Mouse (Mus musculus): ENCODE measurements around the gene Oxsr1. TPM values are rescaled to one million over a fixed set of nuclear protein-coding genes. Genes with fewer than 3 reads are reported as not detected.

Gene Oxsr1
- polyA plus RNA-seq, 1 experiment, result 6.6 TPM

- H3K4me1 ChIP-seq (ENCODE audit: control insufficient read depth, insufficient read depth, low read length), result peaks cover 4% of the 10 kb centered on the region; the same call in 1 of the 2 replicates
- H3K36me3 ChIP-seq (ENCODE audit: control insufficient read depth, insufficient read depth, low read length), result no peaks in the 10 kb centered on the region
- no peaks in the 10 kb centered on the region for H3K27me3 ChIP-seq (ENCODE audit: control insufficient read depth, insufficient read depth, low read length)
- no peak overlapping the region for H3K27ac ChIP-seq (ENCODE audit: control insufficient read depth, insufficient read depth, low read depth, low read length)
- TF ChIP-seq POLR2A (IDR thresholded peaks at IDR 0.05; ENCODE audit: control insufficient read depth, low read depth, low read length) (no peak), CTCF (IDR thresholded peaks at IDR 0.05; ENCODE audit: control insufficient read depth, insufficient read depth, insufficient replicate concordance, low read depth, low read length) (no peak)
- no peak overlapping the region for H3K4me3 ChIP-seq (ENCODE audit: control insufficient read depth, low read depth, low read length)
Measured at GRCm38 (mm10) chr9:119346376-119346775, 24.1 kb upstream of the Oxsr1 start.

GRCm38 (mm10) chr9:119342728-119343127 is 20.5 kb upstream of the Oxsr1 start:
- Histone ChIP-seq H3K36me3 (ENCODE audit: control insufficient read depth, insufficient read depth, low read length) (no peaks in the 10 kb centered on the region), H3K4me1 (ENCODE audit: control insufficient read depth, insufficient read depth, low read length) (peaks cover 21% of the 10 kb centered on the region), H3K27me3 (ENCODE audit: control insufficient read depth, insufficient read depth, low read length) (no peaks in the 10 kb centered on the region), H3K4me3 (ENCODE audit: control insufficient read depth, low read depth, low read length) (no peak overlapping the region), H3K27ac (ENCODE audit: control insufficient read depth, insufficient read depth, low read depth, low read length) (no peak overlapping the region)
- no peak for TF ChIP-seq POLR2A (IDR thresholded peaks at IDR 0.05; ENCODE audit: control insufficient read depth, low read depth, low read length)
- no peak for TF ChIP-seq CTCF (IDR thresholded peaks at IDR 0.05; ENCODE audit: control insufficient read depth, insufficient read depth, insufficient replicate concordance, low read depth, low read length)

DNA sequence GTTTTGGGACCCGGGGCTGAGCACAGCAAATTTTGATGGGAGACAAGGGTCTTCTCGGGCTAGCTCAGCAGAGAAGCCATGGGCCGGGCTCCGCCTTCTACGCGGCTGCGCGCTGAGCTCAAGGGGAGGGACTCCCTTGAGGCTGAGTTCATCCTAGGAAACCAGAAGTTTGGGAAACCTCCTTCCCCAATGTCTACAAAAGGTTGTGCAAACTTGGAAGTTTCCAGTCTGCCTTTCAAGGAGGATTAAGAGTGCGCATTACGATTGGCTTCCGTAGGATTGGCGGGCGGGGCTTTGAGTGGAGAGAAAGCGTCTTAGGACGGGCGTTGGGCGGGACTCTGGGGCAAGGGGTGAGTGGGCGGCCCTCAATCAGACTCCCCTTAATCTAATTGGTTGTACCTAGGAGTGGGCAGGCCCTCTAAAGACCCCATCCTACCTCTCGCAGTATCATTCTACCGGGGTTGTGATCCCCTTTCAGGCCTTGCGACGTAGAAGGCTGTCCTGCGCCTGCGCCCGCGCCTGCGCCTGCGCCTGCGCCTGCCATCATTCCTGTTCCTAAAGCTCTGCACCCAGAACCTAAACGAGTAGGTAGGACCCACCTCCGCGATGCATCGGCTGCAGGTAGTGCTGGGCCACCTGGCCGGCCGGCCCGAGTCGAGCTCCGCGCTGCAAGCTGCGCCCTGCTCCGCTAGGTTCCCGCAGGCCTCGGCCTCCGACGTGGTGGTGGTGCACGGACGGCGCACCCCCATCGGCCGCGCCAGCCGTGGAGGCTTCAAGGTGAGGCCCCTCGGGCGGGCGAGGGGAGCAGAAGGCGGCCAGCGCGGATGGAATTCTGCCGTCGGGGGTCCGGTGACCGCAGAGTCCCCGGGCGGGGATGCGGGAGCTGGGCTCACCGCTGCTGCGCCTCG is 18.9 kb upstream of the Oxsr1 start, which contains the start of gene Myd88:
Myd88 (minus strand) TSS at position 503 of the 908 bp plus-strand sequence.
- Histone ChIP-seq H3K36me3 (ENCODE audit: control insufficient read depth, insufficient read depth, low read length) (no peaks in the 10 kb centered on the region; the same call in 1 of the 2 replicates), H3K4me1 (ENCODE audit: control insufficient read depth, insufficient read depth, low read length) (peaks cover 21% of the 10 kb centered on the region)
- TF ChIP-seq POLR2A (IDR thresholded peaks at IDR 0.05; ENCODE audit: control insufficient read depth, low read depth, low read length), result peak; percentile 48; the same call in 1 of the 2 replicates
- no peak for TF ChIP-seq CTCF (IDR thresholded peaks at IDR 0.05; ENCODE audit: control insufficient read depth, insufficient read depth, insufficient replicate concordance, low read depth, low read length)

GRCm38 (mm10) chr9:119340212-119340580 is 18.0 kb upstream of the Oxsr1 start:
- H3K4me3 ChIP-seq (ENCODE audit: control insufficient read depth, low read depth, low read length), result peak overlapping the region; percentile 94
- peak overlapping the region; percentile 94 for H3K27ac ChIP-seq (ENCODE audit: control insufficient read depth, insufficient read depth, low read depth, low read length)
- no peak for TF ChIP-seq POLR2A (IDR thresholded peaks at IDR 0.05; ENCODE audit: control insufficient read depth, low read depth, low read length)
- TF ChIP-seq CTCF (IDR thresholded peaks at IDR 0.05; ENCODE audit: control insufficient read depth, insufficient read depth, insufficient replicate concordance, low read depth, low read length), result no peak
- no peaks in the 10 kb centered on the region for H3K27me3 ChIP-seq (ENCODE audit: control insufficient read depth, insufficient read depth, low read length)
- H3K36me3 ChIP-seq (ENCODE audit: control insufficient read depth, insufficient read depth, low read length), result no peaks in the 10 kb centered on the region; the same call in 1 of the 2 replicates
- peaks cover 21% of the 10 kb centered on the region for H3K4me1 ChIP-seq (ENCODE audit: control insufficient read depth, insufficient read depth, low read length)

More for the DNA sequence above, 18.9 kb upstream of the Oxsr1 start, which contains the start of gene Myd88:
- no peaks in the 10 kb centered on the region for H3K27me3 ChIP-seq (ENCODE audit: control insufficient read depth, insufficient read depth, low read length)
- H3K27ac ChIP-seq (ENCODE audit: control insufficient read depth, insufficient read depth, low read depth, low read length), result peak within 1 kb of the TSS; percentile 94
- peak within 1 kb of the TSS; percentile 94 for H3K4me3 ChIP-seq (ENCODE audit: control insufficient read depth, low read depth, low read length)

- TF ChIP-seq CTCF (IDR thresholded peaks at IDR 0.05; ENCODE audit: control insufficient read depth, insufficient read depth, insufficient replicate concordance, low read depth, low read length), result no peak
- no peak for TF ChIP-seq POLR2A (IDR thresholded peaks at IDR 0.05; ENCODE audit: control insufficient read depth, low read depth, low read length)
- Histone ChIP-seq H3K36me3 (ENCODE audit: control insufficient read depth, insufficient read depth, low read length) (no peaks in the 10 kb centered on the region; the same call in 1 of the 2 replicates), H3K4me1 (ENCODE audit: control insufficient read depth, insufficient read depth, low read length) (peaks cover 21% of the 10 kb centered on the region), H3K27ac (ENCODE audit: control insufficient read depth, insufficient read depth, low read depth, low read length) (peak within 1 kb of the TSS; percentile 94), H3K27me3 (ENCODE audit: control insufficient read depth, insufficient read depth, low read length) (no peaks in the 10 kb centered on the region), H3K4me3 (ENCODE audit: control insufficient read depth, low read depth, low read length) (peak within 1 kb of the TSS; percentile 94)
Measured at GRCm38 (mm10) chr9:119339558-119340211, 17.5 kb upstream of the Oxsr1 start, which contains the start of gene Acaa1a. TSS of gene Acaa1a (plus strand) at chr9:119339676.

DNA sequence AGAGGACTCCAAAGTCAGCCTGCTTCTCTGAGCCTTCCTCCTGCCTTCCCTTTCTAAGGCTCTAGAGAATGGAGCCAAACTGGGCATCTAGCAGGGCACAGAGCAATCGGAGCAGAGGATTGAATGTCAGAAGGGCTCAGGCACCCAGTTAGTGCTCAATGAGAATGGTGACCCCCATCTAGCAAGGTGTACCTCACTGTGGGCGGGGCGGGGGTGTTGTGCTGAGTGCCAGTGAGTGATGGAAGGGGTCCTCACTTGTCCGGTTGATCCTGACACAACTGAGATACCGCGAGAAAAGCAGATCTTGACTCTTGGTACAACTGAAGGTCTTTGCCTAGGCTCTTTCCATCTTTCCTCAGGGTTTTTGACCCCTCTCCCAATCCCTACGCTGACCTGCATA is 16.9 kb upstream of the Oxsr1 start:
- Histone ChIP-seq H3K36me3 (ENCODE audit: control insufficient read depth, insufficient read depth, low read length) (no peaks in the 10 kb centered on the region; the same call in 1 of the 2 replicates), H3K4me1 (ENCODE audit: control insufficient read depth, insufficient read depth, low read length) (peaks cover 21% of the 10 kb centered on the region), H3K27me3 (ENCODE audit: control insufficient read depth, insufficient read depth, low read length) (no peaks in the 10 kb centered on the region), H3K4me3 (ENCODE audit: control insufficient read depth, low read depth, low read length) (peak overlapping the region; percentile 94), H3K27ac (ENCODE audit: control insufficient read depth, insufficient read depth, low read depth, low read length) (no peak overlapping the region)
- TF ChIP-seq CTCF (IDR thresholded peaks at IDR 0.05; ENCODE audit: control insufficient read depth, insufficient read depth, insufficient replicate concordance, low read depth, low read length) (no peak), POLR2A (IDR thresholded peaks at IDR 0.05; ENCODE audit: control insufficient read depth, low read depth, low read length) (no peak)

DNA sequence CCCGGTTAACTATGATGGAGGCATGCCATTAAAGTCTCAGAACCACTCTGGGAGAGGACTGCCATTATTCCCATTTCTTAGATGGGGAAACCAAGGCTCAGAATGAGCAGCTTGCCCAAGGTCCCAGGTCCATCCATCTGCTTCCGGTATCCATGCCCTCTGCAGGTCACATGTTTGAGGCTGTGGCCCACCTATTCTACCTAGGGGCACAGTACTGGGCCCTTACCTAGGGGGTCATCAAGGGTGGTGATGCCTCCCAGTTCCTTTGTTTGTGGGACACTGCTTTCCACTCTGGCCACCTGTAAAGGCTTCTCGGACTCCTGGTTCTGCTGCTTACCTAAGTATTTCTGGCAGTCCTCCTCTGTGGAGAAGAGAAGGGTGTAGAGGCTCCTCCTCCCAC is 16.1 kb upstream of the Oxsr1 start:
- no peak for TF ChIP-seq CTCF (IDR thresholded peaks at IDR 0.05; ENCODE audit: control insufficient read depth, insufficient read depth, insufficient replicate concordance, low read depth, low read length)
- no peak for TF ChIP-seq POLR2A (IDR thresholded peaks at IDR 0.05; ENCODE audit: control insufficient read depth, low read depth, low read length)
- H3K27me3 ChIP-seq (ENCODE audit: control insufficient read depth, insufficient read depth, low read length), result no peaks in the 10 kb centered on the region
- no peaks in the 10 kb centered on the region; the same call in 1 of the 2 replicates for H3K36me3 ChIP-seq (ENCODE audit: control insufficient read depth, insufficient read depth, low read length)
- H3K27ac ChIP-seq (ENCODE audit: control insufficient read depth, insufficient read depth, low read depth, low read length), result no peak overlapping the region
- no peak overlapping the region for H3K4me3 ChIP-seq (ENCODE audit: control insufficient read depth, low read depth, low read length)
- peaks cover 21% of the 10 kb centered on the region for H3K4me1 ChIP-seq (ENCODE audit: control insufficient read depth, insufficient read depth, low read length)

All from testis, adult 2 months (tissue).